Mouse (Mus musculus) liver, embryonic 12.5 days (tissue): ENCODE measurements around the gene Thop1. TPM values are rescaled to one million over a fixed set of nuclear protein-coding genes. Genes with fewer than 3 reads are reported as not detected.

Source experiments
- ATAC-seq: fragments of 200-750 bp; cut with Nextera tagmentation; 2 replicates; pipeline ENCODE4 v1.8.0; 2017; ENCODE audit warnings: moderate number of reproducible peaks, mild to moderate bottlenecking, moderate library complexity
- H3K27ac ChIP-seq: fragments of 300-500 bp; sonication (generic); 2 replicates; pipeline ENCODE4 v1.5.1; 2016; ENCODE audit warnings: mild to moderate bottlenecking
- H3K27me3 ChIP-seq: fragments of 300-500 bp; sonication (generic); replicated peaks from 2 replicates; pipeline ENCODE4 v1.6.1; 2016; ENCODE audit warnings: mild to moderate bottlenecking, moderate library complexity
- H3K36me3 ChIP-seq: fragments of 300-500 bp; sonication (generic); 2 replicates; pipeline ENCODE4 v1.6.1; 2016; ENCODE audit warnings: mild to moderate bottlenecking, moderate library complexity
- H3K4me1 ChIP-seq: fragments of 300-500 bp; sonication (generic); 2 replicates; pipeline ENCODE4 v1.6.1; 2016
- H3K4me2 ChIP-seq: fragments of 300-500 bp; sonication (generic); 2 replicates; pipeline ENCODE4 v1.6.1; 2016; ENCODE audit warnings: mild to moderate bottlenecking, moderate library complexity
- H3K4me3 ChIP-seq: fragments of 300-500 bp; sonication (generic); 2 replicates; pipeline ENCODE4 v1.5.1; 2016; ENCODE audit warnings: mild to moderate bottlenecking, moderate library complexity
- H3K9ac ChIP-seq: fragments of 300-500 bp; sonication (generic); 2 replicates; pipeline ENCODE4 v1.6.1; 2016; ENCODE audit warnings: mild to moderate bottlenecking, moderate library complexity
- H3K9me3 ChIP-seq: fragments of 300-500 bp; sonication (generic); replicated peaks from 2 replicates; pipeline ENCODE4 v1.6.1; 2016; ENCODE audit warnings: mild to moderate bottlenecking, moderate library complexity
- WGBS: fragments of 180-500 bp; shearing (Covaris S2); methylation state at CpG from one replicate; pipeline ENCODE4 v1.1.7; 2016; ENCODE audit not compliant: insufficient replicate concordance; 5-methylcytosine and 5-hydroxymethylcytosine counted together
- polyA plus RNA-seq: library from polyadenylated mRNA; unstranded; fragments of >200 nt; fragmentation: Nextera tagmentation; extraction: Ambion mirVana; gene quantifications from 2 replicates; pipeline ENCODE4 v1.2.1, GENCODE M21; 2016

Gene Thop1
- polyA plus RNA-seq, 1 experiment from 2014 or later = 50.8 TPM

DNA sequence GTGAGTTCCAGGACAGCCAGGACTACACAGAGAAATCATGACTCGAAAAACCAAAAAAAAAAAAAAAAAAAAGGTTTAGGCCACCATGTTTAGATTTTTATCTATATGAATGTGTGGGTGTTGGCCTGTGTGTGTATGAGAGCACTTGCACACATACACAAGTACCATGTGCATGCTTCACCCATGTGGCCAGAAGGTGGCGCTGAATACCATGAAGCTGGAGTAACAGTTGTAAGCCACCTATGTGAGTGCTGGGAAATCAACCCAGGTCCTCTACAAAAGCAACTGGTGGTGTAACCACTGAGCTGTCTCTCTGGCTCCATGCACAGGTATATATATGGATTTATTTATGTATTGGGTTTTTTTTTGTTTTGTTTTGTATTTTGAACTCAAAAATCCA is 17.2 kb downstream of the Thop1 start:
- H3K36me3 ChIP-seq = peaks cover 34% of the 10 kb centered on the region
- 0 out of 2 replicates have a peak, but pooled peaks cover 3% of the 10 kb centered on the region for H3K27me3 ChIP-seq
- no peak overlapping the region for H3K27ac ChIP-seq
- no peak for ATAC-seq
- no peak overlapping the region for H3K4me3 ChIP-seq
- H3K9me3 ChIP-seq = peaks cover 3% of the 10 kb centered on the region; the same call in 1 of the 2 replicates
- no peak overlapping the region for H3K9ac ChIP-seq
- 39% methylated on average over 2 of the region's 2 CpGs for WGBS
- H3K4me1 ChIP-seq = peaks cover 29% of the 10 kb centered on the region
- H3K4me2 ChIP-seq = no peak overlapping the region

DNA sequence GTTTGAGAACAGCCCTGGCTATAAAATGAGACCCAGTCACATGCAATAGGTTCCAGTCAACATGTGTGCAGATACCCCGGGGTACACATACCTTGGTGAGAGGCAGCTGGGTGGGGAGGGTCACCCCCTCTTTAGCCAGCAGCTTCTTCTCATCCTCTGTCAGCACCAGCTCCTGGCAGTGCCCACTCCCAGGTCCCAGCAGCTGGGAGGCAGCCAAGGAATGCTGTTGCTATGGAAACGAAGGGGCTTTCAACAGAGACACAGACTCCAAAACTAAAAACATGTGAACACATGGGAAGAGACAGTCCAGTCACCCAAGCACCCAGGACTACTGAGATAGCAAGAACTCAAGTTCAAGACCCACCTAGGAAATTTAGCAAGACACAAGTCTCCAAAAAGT is 19.4 kb downstream of the Thop1 start:
- Histone ChIP-seq H3K9ac (no peak overlapping the region), H3K27ac (no peak overlapping the region), H3K9me3 (peaks cover 3% of the 10 kb centered on the region; the same call in 1 of the 2 replicates), H3K4me3 (no peak overlapping the region), H3K27me3 (0 out of 2 replicates have a peak, but pooled peaks cover 3% of the 10 kb centered on the region), H3K4me1 (peaks cover 43% of the 10 kb centered on the region), H3K36me3 (peaks cover 23% of the 10 kb centered on the region), H3K4me2 (no peak overlapping the region)
- no peak for ATAC-seq
- WGBS = 51% methylated on average over 2 of the region's 2 CpGs

DNA sequence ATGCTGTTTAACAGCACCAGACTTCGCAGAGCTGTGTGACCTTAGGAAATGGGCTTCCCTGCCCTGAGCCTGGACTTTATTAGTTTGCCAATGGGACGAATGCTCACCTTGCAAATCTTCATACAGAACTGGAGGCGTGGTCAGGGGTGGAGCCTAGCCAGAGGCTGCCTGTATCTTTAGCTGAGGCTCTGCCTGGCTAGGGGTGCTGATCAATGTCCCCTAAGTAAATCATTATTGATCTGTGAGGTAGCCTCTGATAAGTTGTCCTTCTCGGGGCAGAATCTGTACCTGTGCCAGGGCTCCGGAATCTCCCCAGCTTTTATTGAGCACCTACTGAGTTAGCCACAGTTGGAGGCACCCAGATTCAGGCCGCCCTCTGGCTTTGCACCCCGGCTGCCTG is 20.8 kb downstream of the Thop1 start:
- Histone ChIP-seq H3K27ac (no peak overlapping the region), H3K27me3 (0 out of 2 replicates have a peak, but pooled peaks cover 3% of the 10 kb centered on the region), H3K4me2 (no peak overlapping the region), H3K4me1 (peaks cover 57% of the 10 kb centered on the region), H3K9me3 (peaks cover 3% of the 10 kb centered on the region; the same call in 1 of the 2 replicates), H3K9ac (0 out of 2 replicates have a peak overlapping the region, but pooled peaks have one; percentile 5), H3K36me3 (peaks cover 23% of the 10 kb centered on the region), H3K4me3 (no peak overlapping the region)
- 62% methylated on average over 7 of the region's 7 CpGs for WGBS
- ATAC-seq = no peak

DNA sequence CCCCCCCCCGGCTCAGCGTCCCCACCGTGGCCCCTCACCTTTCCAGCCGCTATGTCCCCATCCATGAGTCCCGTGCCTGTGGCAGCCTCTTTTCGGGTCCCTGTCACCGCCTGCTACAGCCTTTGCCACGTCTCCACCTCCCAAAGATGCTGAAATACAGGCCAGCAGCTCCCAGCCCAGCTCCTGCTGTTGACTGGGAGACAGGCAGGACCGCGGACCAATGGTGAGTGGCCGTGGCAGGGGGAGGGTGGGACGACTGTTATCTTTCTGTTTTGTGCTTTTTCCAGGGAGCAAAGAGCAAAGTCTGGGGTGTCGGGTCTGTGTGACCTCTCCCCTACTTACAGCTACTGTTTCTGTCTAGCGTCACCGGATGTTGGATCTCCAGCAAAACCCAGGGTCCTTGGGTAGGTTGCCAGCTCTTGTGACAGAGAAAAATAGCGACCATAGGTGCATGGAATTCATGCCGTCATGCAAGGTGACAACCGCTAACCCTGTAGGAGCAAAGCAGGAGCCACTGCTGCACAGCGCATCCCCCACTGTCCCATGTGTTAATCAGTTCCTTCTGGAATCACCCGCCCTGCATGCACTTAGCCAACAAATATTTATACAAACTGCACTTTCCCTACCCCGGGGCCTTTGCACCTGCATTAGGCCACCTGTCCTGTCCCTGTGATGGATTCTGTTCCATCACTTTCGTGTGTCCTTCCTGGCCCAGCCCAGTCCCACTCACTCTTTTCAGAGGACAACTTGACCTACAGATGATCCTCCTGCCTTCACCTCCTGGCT is 22.8 kb downstream of the Thop1 start:
- Histone ChIP-seq H3K9ac (no peak overlapping the region), H3K27ac (peak overlapping the region; percentile 42), H3K9me3 (peaks cover 6% of the 10 kb centered on the region; the same call in 1 of the 2 replicates), H3K4me2 (peak overlapping the region; percentile 31), H3K36me3 (peaks cover 15% of the 10 kb centered on the region), H3K4me3 (peak overlapping the region; percentile 25), H3K27me3 (0 out of 2 replicates have a peak, but pooled peaks cover 3% of the 10 kb centered on the region), H3K4me1 (peaks cover 71% of the 10 kb centered on the region)
- WGBS = 39% methylated on average over 22 of the region's 22 CpGs
- peak; percentile 42 for ATAC-seq

DNA sequence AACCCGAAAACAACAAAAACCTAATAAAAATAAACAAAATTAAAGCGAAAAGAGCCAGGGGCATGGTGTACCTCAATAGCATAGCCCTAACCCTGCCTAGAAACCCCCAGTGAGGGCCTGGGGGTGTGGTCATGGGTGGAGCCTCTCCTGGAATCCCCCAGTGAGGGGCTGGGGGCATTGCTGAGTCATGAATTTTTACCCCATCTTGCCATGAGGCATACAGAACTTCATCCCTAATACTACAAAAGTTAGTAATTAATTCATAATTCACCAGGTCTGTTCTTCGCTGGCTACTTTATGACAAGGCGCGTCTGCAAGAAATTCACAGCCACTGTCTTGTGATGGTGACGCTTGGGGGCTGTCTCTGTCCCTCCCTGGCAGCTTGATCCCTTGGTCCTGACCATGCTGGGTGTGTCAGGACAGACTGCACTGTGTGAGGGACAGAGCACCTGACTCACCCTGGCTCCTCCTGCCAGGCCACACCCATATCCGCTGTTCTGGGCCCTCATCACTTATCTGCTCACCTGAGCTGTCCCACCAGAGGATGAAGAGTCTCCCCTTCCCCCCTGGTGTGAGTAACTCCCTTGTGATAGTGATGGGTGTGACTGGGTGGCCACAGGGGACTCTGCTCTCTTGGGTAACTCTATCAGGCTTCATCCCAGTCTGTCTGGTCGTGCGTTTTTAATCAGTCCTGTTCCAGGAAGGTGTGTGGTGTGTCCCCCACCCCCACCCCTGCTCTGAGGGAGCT is 25.3 kb downstream of the Thop1 start:
- ATAC-seq = peak; percentile 89
- 40% methylated on average over 9 of the region's 9 CpGs for WGBS
- Histone ChIP-seq H3K9me3 (peaks cover 6% of the 10 kb centered on the region; the same call in 1 of the 2 replicates), H3K36me3 (no peaks in the 10 kb centered on the region), H3K27me3 (0 out of 2 replicates have a peak, but pooled peaks cover 3% of the 10 kb centered on the region), H3K4me3 (no peak overlapping the region; the same call in 1 of the 2 replicates), H3K9ac (0 out of 2 replicates have a peak overlapping the region, but pooled peaks have one; percentile 32), H3K4me2 (peak overlapping the region; percentile 46), H3K4me1 (peaks cover 82% of the 10 kb centered on the region), H3K27ac (peak overlapping the region; percentile 75)

DNA sequence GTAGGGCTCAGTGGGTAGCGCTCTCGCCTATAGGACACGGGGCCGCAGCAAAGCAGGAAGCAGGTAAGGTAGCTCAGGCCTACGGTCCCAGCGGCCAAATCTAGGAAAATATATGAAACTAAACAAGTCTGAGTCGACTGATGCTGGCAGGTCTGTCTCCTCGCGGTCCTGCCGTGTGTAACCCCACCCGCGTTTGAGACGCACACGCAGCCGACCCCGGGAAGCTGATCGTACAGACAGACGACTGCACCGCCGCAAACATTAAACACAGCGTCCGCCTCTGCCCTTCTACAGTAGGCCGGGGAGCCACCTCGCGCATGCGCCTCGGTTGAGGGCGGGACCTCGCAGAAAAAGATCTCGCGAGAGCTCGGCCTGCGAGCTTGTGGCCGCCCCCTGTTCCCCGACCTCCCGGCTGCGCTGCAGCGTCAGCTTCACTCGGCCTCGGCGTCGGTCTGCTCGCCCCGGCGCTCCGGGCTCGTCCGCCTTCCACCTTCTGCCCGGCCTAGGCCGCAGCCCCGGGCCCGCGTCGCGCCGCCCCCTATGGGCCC is 35.8 kb downstream of the Thop1 start, which contains the start of gene Map2k2:
Map2k2 (plus strand) TSS at position 351 of the 548 bp plus-strand sequence.
- Histone ChIP-seq H3K9me3 (no peaks in the 10 kb centered on the region), H3K36me3 (peaks cover 31% of the 10 kb centered on the region), H3K4me2 (peak within 1 kb of the TSS; percentile 94), H3K4me1 (peaks cover 78% of the 10 kb centered on the region), H3K9ac (peak within 1 kb of the TSS; percentile 88), H3K27me3 (no peaks in the 10 kb centered on the region), H3K27ac (peak within 1 kb of the TSS; percentile 99), H3K4me3 (peak within 1 kb of the TSS; percentile 81)
- peak; percentile 89 for ATAC-seq
- under 1% methylated on average over 56 of the region's 56 CpGs for WGBS

DNA sequence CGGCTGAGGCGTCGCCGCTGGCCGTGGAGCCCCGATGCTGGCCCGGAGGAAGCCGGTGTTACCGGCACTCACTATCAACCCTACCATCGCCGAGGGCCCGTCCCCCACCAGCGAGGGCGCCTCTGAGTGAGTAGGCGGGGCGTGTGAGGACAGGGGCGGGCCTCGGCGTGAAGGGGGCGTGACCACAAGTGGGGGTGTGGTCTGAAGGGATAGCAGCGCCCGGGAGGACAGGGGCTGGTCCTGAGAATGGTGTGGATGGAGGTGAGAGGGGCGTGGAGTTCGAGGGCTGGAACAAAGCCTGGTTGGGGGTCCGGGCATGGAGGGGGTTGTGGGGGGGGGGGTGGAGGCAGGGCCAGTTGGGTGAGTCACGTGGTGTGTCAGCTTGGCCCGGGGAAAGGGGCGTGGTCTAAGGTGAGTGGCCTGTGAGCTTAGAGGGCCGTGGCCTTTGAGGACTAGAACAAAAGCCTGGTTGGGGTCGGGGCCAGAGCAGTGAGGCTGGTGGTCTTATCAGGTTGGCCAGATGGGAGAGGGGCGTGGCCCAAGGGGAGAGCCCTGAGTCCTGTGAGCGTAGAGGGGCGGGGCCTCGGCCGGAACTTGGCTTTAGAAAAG is 36.4 kb downstream of the Thop1 start:
- Histone ChIP-seq H3K4me2 (peak overlapping the region; percentile 94), H3K9me3 (no peaks in the 10 kb centered on the region), H3K27ac (peak overlapping the region; percentile 99), H3K4me3 (peak overlapping the region; percentile 81), H3K27me3 (no peaks in the 10 kb centered on the region), H3K36me3 (peaks cover 37% of the 10 kb centered on the region), H3K9ac (peak overlapping the region; percentile 88), H3K4me1 (peaks cover 78% of the 10 kb centered on the region)
- ATAC-seq = peak; percentile 83
- WGBS = 2% methylated on average over 35 of the region's 35 CpGs

DNA sequence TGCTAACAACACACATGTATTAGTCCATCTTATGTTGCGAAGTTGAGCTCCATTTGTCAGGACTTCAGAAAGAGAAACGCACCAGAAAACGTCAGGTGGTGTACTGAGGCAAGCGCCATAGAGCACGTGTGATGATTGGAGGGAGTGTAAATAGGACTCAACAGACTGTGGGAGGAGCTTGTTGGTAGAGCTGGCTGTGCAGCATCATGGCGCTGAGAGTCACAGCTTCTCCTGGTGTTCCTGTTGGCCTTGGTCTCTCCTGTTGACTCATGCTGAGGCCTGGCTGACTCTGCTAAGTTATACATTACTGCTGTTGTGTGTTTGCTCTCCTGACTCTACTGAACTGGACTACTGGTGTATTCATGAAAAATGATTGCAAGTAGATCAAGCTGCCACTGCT is 43.1 kb downstream of the Thop1 start:
- 83% methylated on average over 6 of the region's 6 CpGs for WGBS

DNA sequence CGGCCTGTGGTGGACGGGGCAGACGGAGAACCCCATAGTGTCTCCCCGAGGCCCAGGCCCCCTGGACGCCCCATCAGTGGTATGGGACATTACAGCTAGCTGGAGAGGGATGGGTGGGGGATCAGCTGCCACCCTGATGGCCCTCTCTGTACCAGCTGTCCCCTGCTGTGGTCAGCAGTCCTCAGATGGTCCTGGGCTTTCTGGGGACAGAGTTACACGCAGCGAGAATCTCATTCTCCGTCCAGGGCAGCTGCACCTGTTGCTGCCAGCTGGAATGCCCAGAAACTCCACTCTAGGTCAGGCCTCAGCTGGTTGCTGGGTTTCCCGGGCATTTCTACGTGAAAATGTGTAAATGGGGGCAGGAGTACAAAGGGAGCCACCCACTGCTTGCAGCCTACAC is 49.8 kb downstream of the Thop1 start:
- Histone ChIP-seq H3K4me2 (no peak overlapping the region), H3K9me3 (no peaks in the 10 kb centered on the region), H3K36me3 (peaks cover 98% of the 10 kb centered on the region), H3K4me3 (no peak overlapping the region), H3K4me1 (peaks cover 25% of the 10 kb centered on the region), H3K27ac (no peak overlapping the region), H3K9ac (no peak overlapping the region), H3K27me3 (no peaks in the 10 kb centered on the region)
- 81% methylated on average over 10 of the region's 10 CpGs for WGBS
- no peak for ATAC-seq

More for the DNA sequence above, 43.1 kb downstream of the Thop1 start:
- Histone ChIP-seq H3K9ac (no peak overlapping the region), H3K27me3 (no peaks in the 10 kb centered on the region), H3K36me3 (peaks cover 96% of the 10 kb centered on the region), H3K27ac (no peak overlapping the region), H3K4me3 (no peak overlapping the region), H3K4me2 (no peak overlapping the region), H3K4me1 (peaks cover 30% of the 10 kb centered on the region), H3K9me3 (no peaks in the 10 kb centered on the region)
- no peak for ATAC-seq

DNA sequence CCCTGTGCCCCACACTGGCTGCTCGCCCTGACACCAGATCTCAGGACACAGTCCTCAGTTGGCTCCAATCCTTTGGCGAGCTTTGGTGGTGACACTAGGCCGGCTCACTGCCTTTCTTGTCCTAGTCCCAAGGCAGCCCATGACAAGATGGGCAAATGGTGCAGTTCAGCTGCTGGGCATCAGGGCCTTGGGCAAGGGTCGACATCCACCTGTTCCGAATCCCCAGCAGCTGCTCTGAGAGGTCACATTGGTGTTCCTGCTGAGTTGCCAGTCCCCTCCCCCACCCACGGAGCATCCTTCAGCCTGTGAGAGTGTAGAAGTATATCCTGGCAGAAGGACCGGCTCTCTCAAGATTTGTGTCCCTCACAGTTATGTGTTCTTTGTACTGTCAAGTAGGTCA is 50.8 kb downstream of the Thop1 start:
- Histone ChIP-seq H3K36me3 (peaks cover 91% of the 10 kb centered on the region), H3K9me3 (no peaks in the 10 kb centered on the region), H3K4me2 (no peak overlapping the region), H3K4me1 (peaks cover 28% of the 10 kb centered on the region), H3K27me3 (no peaks in the 10 kb centered on the region), H3K27ac (no peak overlapping the region), H3K4me3 (no peak overlapping the region), H3K9ac (no peak overlapping the region)
- no peak for ATAC-seq
- 84% methylated on average over 7 of the region's 7 CpGs for WGBS

DNA sequence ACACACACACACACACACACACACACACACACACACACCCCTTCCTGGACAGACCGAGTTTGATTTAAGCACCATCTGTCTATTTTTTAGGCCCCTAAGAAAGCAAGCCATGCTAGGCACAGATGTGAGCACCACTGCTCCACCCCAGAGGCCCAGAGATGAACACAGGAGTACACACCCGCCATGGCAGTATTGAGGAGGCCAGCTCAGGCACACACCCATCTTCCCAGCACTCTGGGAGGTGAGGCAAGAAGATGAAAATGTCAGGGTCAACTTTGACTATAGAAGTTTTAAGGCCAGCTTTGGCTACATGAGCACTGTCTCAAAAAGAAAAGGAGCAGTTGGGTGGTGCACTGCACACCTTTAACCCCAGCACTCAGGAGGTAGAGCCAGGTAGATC is 53.1 kb downstream of the Thop1 start:
- Histone ChIP-seq H3K9ac (peak overlapping the region; percentile 42; the same call in 1 of the 2 replicates), H3K9me3 (no peaks in the 10 kb centered on the region), H3K36me3 (peaks cover 71% of the 10 kb centered on the region), H3K27ac (peak overlapping the region; percentile 58), H3K4me2 (no peak overlapping the region), H3K4me1 (peaks cover 36% of the 10 kb centered on the region), H3K4me3 (no peak overlapping the region), H3K27me3 (no peaks in the 10 kb centered on the region)
- peak; percentile 60 for ATAC-seq
- 59% methylated on average over 2 of the region's 2 CpGs for WGBS
